Mouse (Mus musculus) midbrain, embryonic 13.5 days (tissue): Measurements from ENCODE around the gene Rin2. TPM values are rescaled to one million over a fixed set of nuclear protein-coding genes. Genes with fewer than 3 reads are reported as not detected.
"Not testable (repeated sequence)": the region's sequence is repeated elsewhere in the genome, so short reads cannot be mapped to it uniquely, and the experiment has no call there.

Experiments
- ATAC-seq: fragments of 200-750 bp; cut with Nextera tagmentation; 2 replicates; pipeline ENCODE4 v1.8.0; 2017; ENCODE audit warnings: mild to moderate bottlenecking, moderate TSS enrichment, moderate library complexity
- H3K27ac ChIP-seq: fragments of 300-500 bp; sonication (generic); 2 replicates; pipeline ENCODE4 v1.5.1; 2015; ENCODE audit warnings: inconsistent platforms, mild to moderate bottlenecking, moderate library complexity
- H3K27me3 ChIP-seq: fragments of 300-500 bp; sonication (generic); 2 replicates; pipeline ENCODE4 v1.6.1; 2015; ENCODE audit warnings: mild to moderate bottlenecking, inconsistent platforms
- H3K36me3 ChIP-seq: fragments of 300-500 bp; sonication (generic); 2 replicates; pipeline ENCODE4 v1.6.1; 2015; ENCODE audit warnings: mild to moderate bottlenecking, inconsistent platforms
- H3K4me1 ChIP-seq: fragments of 300-500 bp; sonication (generic); replicated peaks from 2 replicates; pipeline ENCODE4 v1.6.1; 2015; ENCODE audit warnings: inconsistent platforms
- H3K4me2 ChIP-seq: fragments of 300-500 bp; sonication (generic); replicated peaks from 2 replicates; pipeline ENCODE4 v1.6.1; 2015; ENCODE audit warnings: moderate library complexity, mild to moderate bottlenecking, inconsistent platforms
- H3K4me3 ChIP-seq: fragments of 300-500 bp; sonication (generic); replicated peaks from 2 replicates; pipeline ENCODE4 v1.5.1; 2015; ENCODE audit warnings: mild to moderate bottlenecking, inconsistent platforms
- H3K9ac ChIP-seq: fragments of 300-500 bp; sonication (generic); replicated peaks from 2 replicates; pipeline ENCODE4 v1.6.1; 2015; ENCODE audit warnings: mild to moderate bottlenecking, inconsistent platforms
- H3K9me3 ChIP-seq: fragments of 300-500 bp; sonication (generic); 2 replicates; pipeline ENCODE4 v1.6.1; 2016; ENCODE audit warnings: mild to moderate bottlenecking, inconsistent platforms
- WGBS: fragments of 180-500 bp; shearing (Covaris S2); methylation state at CpG from one replicate; pipeline ENCODE4 v1.1.7; 2015; 5-methylcytosine and 5-hydroxymethylcytosine counted together
- microRNA-seq: library from miRNA; unstranded; fragments of <30 nt; microRNA quantifications from one replicate; pipeline ENCODE4, GENCODE M21; 2016
- polyA plus RNA-seq: library from polyadenylated mRNA; unstranded; fragments of >200 nt; fragmentation: Nextera tagmentation; extraction: Ambion mirVana; gene quantifications from 2 replicates; pipeline ENCODE4 v1.2.1, GENCODE M21; 2015

Gene Rin2
- polyA plus RNA-seq, 1 experiment from 2014 or later, result 12.8 TPM

DNA sequence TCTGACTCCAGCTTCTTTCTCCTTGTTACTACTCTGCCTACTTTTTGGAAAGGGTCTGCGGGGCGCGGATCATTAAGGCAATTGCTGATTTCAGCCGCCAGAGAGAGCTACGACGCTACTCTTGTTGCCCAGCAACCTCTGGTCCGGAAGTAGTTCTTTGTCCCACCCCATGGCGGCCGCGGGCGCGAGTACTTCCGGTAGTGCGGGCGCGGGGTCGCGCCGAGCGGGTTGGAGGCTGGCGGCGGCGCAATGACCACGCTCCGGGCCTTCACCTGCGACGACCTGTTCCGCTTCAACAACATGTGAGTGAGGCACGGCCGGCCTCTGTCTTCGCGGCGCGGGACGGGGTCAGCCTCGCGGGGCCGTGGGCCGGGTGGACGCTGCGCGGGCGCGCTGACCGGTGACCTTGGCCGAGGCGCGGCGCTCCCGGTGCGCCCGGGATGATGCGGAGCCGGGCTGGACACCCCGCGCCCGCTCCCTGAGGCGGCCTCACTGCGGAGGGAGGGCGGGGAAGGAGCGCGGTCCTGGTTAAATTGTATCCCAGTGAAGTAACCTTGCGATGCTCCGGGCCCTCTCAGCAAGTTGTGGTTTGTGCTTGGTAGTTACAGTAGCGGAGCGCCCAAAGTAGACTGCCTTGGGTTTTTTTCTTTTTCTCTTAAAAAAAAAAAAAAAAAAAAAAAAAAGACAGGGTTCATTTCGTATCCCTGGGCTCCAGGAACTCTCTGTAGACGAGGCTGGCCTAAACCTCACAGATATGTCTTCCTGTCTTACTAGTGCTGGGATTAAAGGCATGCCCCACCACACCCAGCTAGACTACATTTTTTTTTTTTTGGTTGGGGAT, 228.3 kb downstream of the Rin2 start:
- Histone ChIP-seq H3K4me3 (peak overlapping the region; percentile 98), H3K9me3 (no peaks in the 10 kb centered on the region), H3K36me3 (0 out of 2 replicates have a peak, but pooled peaks cover 3% of the 10 kb centered on the region), H3K9ac (peak overlapping the region; percentile 93), H3K27me3 (no peaks in the 10 kb centered on the region), H3K4me2 (peak overlapping the region; percentile 71), H3K4me1 (peaks cover 21% of the 10 kb centered on the region), H3K27ac (peak overlapping the region; percentile 77)
- peak; percentile 98 for ATAC-seq
- WGBS, result under 1% methylated on average over 67 of the region's 68 CpGs

DNA sequence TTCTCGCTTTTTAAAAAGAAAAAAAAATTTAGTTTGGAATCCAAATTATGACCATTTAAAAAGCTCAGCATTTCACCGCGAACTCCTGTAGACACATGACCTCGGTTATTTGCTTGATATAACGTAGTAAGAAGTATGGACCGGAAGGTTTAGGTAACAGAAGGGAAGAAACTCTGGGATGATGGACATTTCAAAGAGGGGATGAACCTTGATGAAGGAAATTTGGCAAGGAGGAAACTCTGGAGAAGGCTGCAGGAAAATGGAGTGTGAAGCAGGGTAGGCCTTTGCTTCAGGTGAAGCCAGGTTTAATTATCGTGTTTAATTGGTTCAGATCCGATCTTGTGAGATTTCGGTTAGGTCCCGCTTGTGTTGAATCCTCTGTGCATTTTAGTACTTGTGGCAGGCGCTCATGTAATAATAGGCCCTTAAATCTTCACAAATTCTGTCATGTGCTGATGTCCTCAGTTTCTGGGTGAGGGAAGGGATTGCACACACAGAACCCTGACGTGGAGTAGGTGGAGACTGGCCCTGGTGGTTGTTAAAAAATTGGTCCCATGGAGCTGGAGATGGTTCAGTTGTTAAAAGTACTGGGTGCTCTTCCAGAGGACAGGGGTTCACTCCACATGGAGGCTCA, 229.1 kb downstream of the Rin2 start:
- H3K27ac ChIP-seq, result no peak overlapping the region
- 40% methylated on average over 12 of the region's 12 CpGs for WGBS
- H3K9me3 ChIP-seq, result no peaks in the 10 kb centered on the region
- H3K27me3 ChIP-seq, result no peaks in the 10 kb centered on the region
- no peak for ATAC-seq
- peaks cover 9% of the 10 kb centered on the region for H3K36me3 ChIP-seq
- peaks cover 21% of the 10 kb centered on the region for H3K4me1 ChIP-seq
- H3K4me3 ChIP-seq, result peak overlapping the region; percentile 98
- peak overlapping the region; percentile 93 for H3K9ac ChIP-seq
- H3K4me2 ChIP-seq, result peak overlapping the region; percentile 71

DNA sequence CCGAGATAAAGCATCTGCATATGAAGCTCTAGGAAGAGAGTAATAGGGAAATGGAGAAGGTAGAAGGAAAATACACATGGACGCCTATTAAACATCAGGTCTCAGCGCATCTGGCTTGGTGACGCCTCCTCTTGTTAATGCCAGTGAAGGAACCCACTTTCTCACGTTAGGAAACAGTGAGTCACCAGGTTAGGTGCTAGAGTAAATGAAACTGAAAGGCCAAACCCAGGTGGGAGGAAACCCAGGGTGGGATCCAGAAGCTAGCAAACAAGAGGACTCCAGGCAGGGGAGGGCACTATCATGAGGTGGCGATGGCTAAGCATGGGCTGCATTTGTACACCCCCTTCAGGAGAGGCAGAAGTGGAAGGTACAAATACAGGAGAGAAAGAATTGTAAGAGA, 230.1 kb downstream of the Rin2 start:
- 0 out of 2 replicates have a peak overlapping the region, but pooled peaks have one; percentile 71 for H3K4me2 ChIP-seq
- no peak overlapping the region for H3K9ac ChIP-seq
- no peak overlapping the region for H3K27ac ChIP-seq
- H3K4me1 ChIP-seq, result peaks cover 21% of the 10 kb centered on the region
- no peak for ATAC-seq
- peaks cover 16% of the 10 kb centered on the region for H3K36me3 ChIP-seq
- no peaks in the 10 kb centered on the region for H3K27me3 ChIP-seq
- 89% methylated on average over 6 of the region's 6 CpGs for WGBS
- no peaks in the 10 kb centered on the region for H3K9me3 ChIP-seq
- no peak overlapping the region for H3K4me3 ChIP-seq

- H3K4me2 ChIP-seq, H3K9me3 ChIP-seq, H3K9ac ChIP-seq, H3K27me3 ChIP-seq, H3K27ac ChIP-seq, H3K4me3 ChIP-seq, ATAC-seq: not testable (repeated sequence)
- H3K4me1 ChIP-seq, result peaks cover 21% of the 10 kb centered on the region
- H3K36me3 ChIP-seq, result peaks cover 24% of the 10 kb centered on the region
- 47% methylated on average over 4 of the region's 4 CpGs for WGBS
Observed at GRCm38 (mm10) chr2:145905884-145906283, 230.9 kb downstream of the Rin2 start.

DNA sequence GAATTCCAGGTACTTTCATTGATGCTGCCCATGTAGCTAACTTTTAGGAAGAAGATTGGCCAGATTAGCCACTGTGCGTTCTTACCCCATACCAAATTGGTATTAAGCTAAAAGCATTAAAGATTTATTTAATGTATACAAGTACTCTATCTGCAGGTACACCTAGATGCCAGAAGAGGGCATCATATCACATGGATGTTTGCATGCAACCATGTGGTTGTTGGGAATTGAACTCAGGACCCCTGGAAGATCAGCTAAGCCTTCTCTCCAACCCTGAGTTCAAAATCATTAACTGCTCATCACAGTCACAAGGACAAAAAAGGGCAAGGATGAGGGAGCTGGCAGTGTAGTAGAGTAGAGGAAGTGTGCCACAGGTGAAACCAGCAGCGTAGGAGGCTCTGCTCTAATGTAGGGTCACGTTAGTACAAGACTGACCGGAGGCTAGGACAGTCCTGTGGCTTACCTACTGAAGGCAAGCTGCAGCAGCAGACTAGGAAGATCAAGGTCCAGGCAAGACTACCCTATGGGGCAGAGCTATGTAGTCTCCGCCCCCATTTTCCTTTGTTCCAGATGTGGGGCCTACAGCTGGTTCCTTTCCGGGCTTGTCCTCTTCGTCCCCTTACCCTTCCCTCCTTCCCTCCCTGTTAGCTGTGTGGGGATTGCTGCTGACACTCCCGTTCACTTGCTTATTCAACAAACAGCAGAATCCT, 246.1 kb downstream of the Rin2 start:
- H3K4me3 ChIP-seq, result no peak overlapping the region
- 90% methylated on average over 8 of the region's 8 CpGs for WGBS
- no peaks in the 10 kb centered on the region for H3K4me1 ChIP-seq
- peaks cover 86% of the 10 kb centered on the region for H3K36me3 ChIP-seq
- no peak overlapping the region for H3K4me2 ChIP-seq
- no peaks in the 10 kb centered on the region for H3K9me3 ChIP-seq
- H3K9ac ChIP-seq, result no peak overlapping the region
- no peak overlapping the region for H3K27ac ChIP-seq
- no peaks in the 10 kb centered on the region for H3K27me3 ChIP-seq
- ATAC-seq, result no peak

- Histone ChIP-seq H3K9me3 (no peaks in the 10 kb centered on the region), H3K9ac (peak within 1 kb of the TSS; percentile 70), H3K4me1 (peaks cover 10% of the 10 kb centered on the region), H3K4me3 (peak within 1 kb of the TSS; percentile 93), H3K4me2 (peak within 1 kb of the TSS; percentile 93), H3K27ac (0 out of 2 replicates have a peak within 1 kb of the TSS, but pooled peaks have one; percentile 35), H3K36me3 (peaks cover 30% of the 10 kb centered on the region), H3K27me3 (no peaks in the 10 kb centered on the region)
- WGBS, result under 1% methylated on average over 61 of the region's 61 CpGs
- peak; percentile 99 for ATAC-seq
Observed at GRCm38 (mm10) chr2:145934339-145935231, 259.6 kb downstream of the Rin2 start, which contains the start of the genes Cfap61 and Crnkl1. Gene Cfap61, plus strand, starts transcription at chr2:145934784. Gene Crnkl1, minus strand, starts transcription at chr2:145935014.

- no peaks in the 10 kb centered on the region for H3K27me3 ChIP-seq
- no peak for ATAC-seq
- H3K4me1 ChIP-seq, result peaks cover 10% of the 10 kb centered on the region
- H3K27ac ChIP-seq, result no peak overlapping the region
- no peak overlapping the region for H3K4me3 ChIP-seq
- no peaks in the 10 kb centered on the region for H3K9me3 ChIP-seq
- H3K36me3 ChIP-seq, result peaks cover 8% of the 10 kb centered on the region
- WGBS, result 87% methylated on average over 8 of the region's 8 CpGs
- H3K4me2 ChIP-seq, result no peak overlapping the region
- H3K9ac ChIP-seq, result no peak overlapping the region
Observed at GRCm38 (mm10) chr2:145936975-145937374, 262.0 kb downstream of the Rin2 start.

Small RNA genes within 50 kb of the gene (microRNA-seq; reads per million reads assigned to microRNA genes)
- gene Gm25026, result not detected

Other genes with a start within 250 kb of the Rin2 start
- 119 and 126 TPM in 2 replicates for gene Naa20, start 226.9 kb downstream of the Rin2 start, polyA plus RNA-seq